Mouse (Mus musculus) thymus, adult 2 months (tissue): ENCODE measurements around the gene Tecta.

ENCODE experiments used
- CTCF ChIP-seq: fragments of 200-500 bp; IDR thresholded peaks from 2 replicates; pipeline ENCODE4 v1.5.1; 2012; ENCODE audit warnings: mild to moderate bottlenecking, control low read depth, low read length, moderate library complexity, borderline replicate concordance; ENCODE audit not compliant: control insufficient read depth, poor library complexity, insufficient read depth; ENCODE audit errors: extremely low read depth
- POLR2A ChIP-seq: fragments of 200-500 bp; IDR thresholded peaks from 2 replicates; pipeline ENCODE4 v1.6.1; 2012; ENCODE audit warnings: mild to moderate bottlenecking, low read length, control low read depth, moderate library complexity; ENCODE audit not compliant: control insufficient read depth, poor library complexity, insufficient read depth; ENCODE audit errors: extremely low read depth

DNA sequence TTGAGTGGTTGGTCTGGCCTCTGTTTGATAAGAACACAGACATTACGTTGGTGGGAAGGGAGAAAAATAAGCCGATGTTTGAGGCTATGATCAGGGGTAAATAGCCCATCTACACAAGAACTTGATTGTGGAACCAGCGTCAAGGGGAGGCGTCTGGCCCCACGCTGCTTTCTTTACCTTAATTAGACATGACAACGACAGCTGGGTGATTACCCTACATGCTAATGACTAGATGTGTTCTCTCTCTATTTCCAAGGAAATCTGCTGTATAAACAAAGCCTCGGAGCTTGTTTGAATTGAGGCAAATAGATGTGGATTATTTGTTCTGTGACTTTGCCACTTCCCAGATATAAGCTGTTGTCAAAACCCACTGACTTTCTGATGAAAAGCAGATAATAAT is 49.9 kb downstream of the Tecta start:
- TF ChIP-seq CTCF (no peak), POLR2A (no peak)
